Mouse (Mus musculus) granulocyte monocyte progenitor cell, adult 5-6 weeks (primary cell): ENCODE data around the gene Mocs3. TPM values are rescaled to one million over a fixed set of nuclear protein-coding genes. Genes with fewer than 3 reads are reported as not detected.

Source experiments
- total RNA-seq, 2 experiments: library from RNA; stranded (forward) in 1 of 2; stranded (reverse) in 1 of 2; fragments of 200-712, 200-1000 nt in 1 of 2; fragments of >200 nt in 1 of 2; fragmentation: Nextera tagmentation in 1 of 2; gene quantifications; 2 replicates each; pipeline ENCODE4 v1.2.3; 2014 to 2017

Gene Mocs3
- total RNA-seq, 2 experiments from 2014 or later: 3.2 to 6.0 TPM

Other genes with a start within 250 kb of the Mocs3 start
- not detected in 2 replicates for gene Ripor3, start 220.0 kb upstream of the Mocs3 start, total RNA-seq (2014; fragmentation: Nextera tagmentation)
- not detected in 2 replicates for gene Ripor3, start 220.0 kb upstream of the Mocs3 start, total RNA-seq (2017)
- 0.58 TPM in 1 of 2 replicates, not detected in the other for gene Pard6b, start 149.6 kb upstream of the Mocs3 start, total RNA-seq (2014; fragmentation: Nextera tagmentation)
- gene Pard6b, start 149.6 kb upstream of the Mocs3 start, total RNA-seq (2017): 0.04 and 0.21 TPM in 2 replicates
- gene Adnp, start 23.5 kb upstream of the Mocs3 start, total RNA-seq (2014; fragmentation: Nextera tagmentation): 28.7 and 36.3 TPM in 2 replicates
- gene Adnp, start 23.5 kb upstream of the Mocs3 start, total RNA-seq (2017): 0.95 and 4.7 TPM in 2 replicates
- 36.9 and 50.4 TPM in 2 replicates for gene Gm20716, start 258 bp upstream of the Mocs3 start, total RNA-seq (2014; fragmentation: Nextera tagmentation)
- gene Gm20716, start 258 bp upstream of the Mocs3 start, total RNA-seq (2017): 38.6 and 39.8 TPM in 2 replicates
- 54.1 and 58.0 TPM in 2 replicates for gene Dpm1, start within 50 bp of the Mocs3 start, total RNA-seq (2014; fragmentation: Nextera tagmentation)
- 46.7 and 54.9 TPM in 2 replicates for gene Dpm1, start within 50 bp of the Mocs3 start, total RNA-seq (2017)
- 3.4 and 4.9 TPM in 2 replicates for gene Kcng1, start 51.1 kb downstream of the Mocs3 start, total RNA-seq (2014; fragmentation: Nextera tagmentation)
- 0.04 and 0.57 TPM in 2 replicates for gene Kcng1, start 51.1 kb downstream of the Mocs3 start, total RNA-seq (2017)